Mouse (Mus musculus) forebrain, embryonic 16.5 days (tissue): ENCODE measurements around the gene Cdh15. TPM values are rescaled to one million over a fixed set of nuclear protein-coding genes. Genes with fewer than 3 reads are reported as not detected.

Source experiments
- ATAC-seq: fragments of 200-750 bp; cut with Nextera tagmentation; 2 replicates; pipeline ENCODE4 v1.8.0; 2017; ENCODE audit warnings: mild to moderate bottlenecking, moderate library complexity
- H3K27ac ChIP-seq: fragments of 300-500 bp; sonication (generic); 2 replicates; pipeline ENCODE4 v1.5.1; 2014; ENCODE audit warnings: low read length, control low read depth
- H3K27me3 ChIP-seq: fragments of 300-500 bp; sonication (generic); replicated peaks from 2 replicates; pipeline ENCODE4 v1.6.1; 2014; ENCODE audit warnings: low read length; ENCODE audit not compliant: control insufficient read depth, insufficient read depth
- H3K36me3 ChIP-seq: fragments of 300-500 bp; sonication (generic); 2 replicates; pipeline ENCODE4 v1.6.1; 2014; ENCODE audit not compliant: control insufficient read depth, insufficient read depth
- H3K4me1 ChIP-seq: fragments of 300-500 bp; sonication (generic); replicated peaks from 2 replicates; pipeline ENCODE4 v1.6.1; 2014; ENCODE audit warnings: low read length; ENCODE audit not compliant: control insufficient read depth, insufficient read depth
- H3K4me2 ChIP-seq: fragments of 300-500 bp; sonication (generic); 2 replicates; pipeline ENCODE4 v1.6.1; 2014; ENCODE audit warnings: mild to moderate bottlenecking, low read length, control low read depth
- H3K4me3 ChIP-seq: fragments of 300-500 bp; sonication (generic); replicated peaks from 2 replicates; pipeline ENCODE4 v1.5.1; 2014; ENCODE audit warnings: mild to moderate bottlenecking, low read length, control low read depth
- H3K9ac ChIP-seq: fragments of 300-500 bp; sonication (generic); replicated peaks from 2 replicates; pipeline ENCODE4 v1.6.1; 2014; ENCODE audit warnings: low read depth, low read length, control low read depth
- H3K9me3 ChIP-seq: fragments of 300-500 bp; sonication (generic); 2 replicates; pipeline ENCODE4 v1.6.1; 2016; ENCODE audit warnings: low read length; ENCODE audit not compliant: control insufficient read depth
- WGBS: fragments of 180-500 bp; shearing (Covaris S2); extraction: QIAGEN DNeasy Blood & Tissue Kit; methylation state at CpG from one replicate; pipeline ENCODE4 v1.1.7; 2014; 5-methylcytosine and 5-hydroxymethylcytosine counted together
- polyA plus RNA-seq: library from polyadenylated mRNA; unstranded; fragments of >200 nt; fragmentation: Nextera tagmentation; extraction: Ambion mirVana; gene quantifications from 2 replicates; pipeline ENCODE4 v1.2.1, GENCODE M21; 2015

Gene Cdh15
- polyA plus RNA-seq, 1 experiment from 2014 or later: 1.6 TPM

- Histone ChIP-seq H3K27me3 (no peaks in the 10 kb centered on the region), H3K4me1 (no peaks in the 10 kb centered on the region), H3K27ac (no peak overlapping the region), H3K36me3 (no peaks in the 10 kb centered on the region), H3K9me3 (no peaks in the 10 kb centered on the region), H3K4me2 (no peak overlapping the region), H3K9ac (no peak overlapping the region), H3K4me3 (no peak overlapping the region)
- 83% methylated on average over 8 of the region's 8 CpGs for WGBS
- ATAC-seq: no peak
These were observed 13.3 kb upstream of the Cdh15 start for GRCm38 (mm10) chr8:122834416-122834815.

GRCm38 (mm10) chr8:122834971-122835370 lies 12.8 kb upstream of the Cdh15 start:
- H3K9ac ChIP-seq: no peak overlapping the region
- no peak overlapping the region for H3K4me2 ChIP-seq
- H3K36me3 ChIP-seq: no peaks in the 10 kb centered on the region
- ATAC-seq: peak; percentile 52; the same call in 1 of the 2 replicates
- H3K27me3 ChIP-seq: no peaks in the 10 kb centered on the region
- no peaks in the 10 kb centered on the region for H3K4me1 ChIP-seq
- 32% methylated on average over 8 of the region's 8 CpGs for WGBS
- no peaks in the 10 kb centered on the region for H3K9me3 ChIP-seq
- H3K4me3 ChIP-seq: no peak overlapping the region
- no peak overlapping the region for H3K27ac ChIP-seq

GRCm38 (mm10) chr8:122836199-122836598 lies 11.6 kb upstream of the Cdh15 start:
- Histone ChIP-seq H3K9me3 (no peaks in the 10 kb centered on the region), H3K4me3 (no peak overlapping the region), H3K4me2 (no peak overlapping the region), H3K36me3 (no peaks in the 10 kb centered on the region), H3K4me1 (no peaks in the 10 kb centered on the region), H3K9ac (no peak overlapping the region), H3K27ac (no peak overlapping the region), H3K27me3 (no peaks in the 10 kb centered on the region)
- ATAC-seq: no peak
- 88% methylated on average over 12 of the region's 12 CpGs for WGBS

GRCm38 (mm10) chr8:122836696-122837095 lies 11.1 kb upstream of the Cdh15 start:
- ATAC-seq: no peak
- H3K4me2 ChIP-seq: no peak overlapping the region
- H3K27me3 ChIP-seq: no peaks in the 10 kb centered on the region
- H3K27ac ChIP-seq: no peak overlapping the region
- no peaks in the 10 kb centered on the region for H3K9me3 ChIP-seq
- H3K4me3 ChIP-seq: no peak overlapping the region
- H3K9ac ChIP-seq: no peak overlapping the region
- no peaks in the 10 kb centered on the region for H3K36me3 ChIP-seq
- WGBS: 96% methylated on average over 13 of the region's 13 CpGs
- H3K4me1 ChIP-seq: no peaks in the 10 kb centered on the region

- H3K4me1 ChIP-seq: peaks cover 4% of the 10 kb centered on the region
- WGBS: 76% methylated on average over 3 of the region's 3 CpGs
- no peaks in the 10 kb centered on the region for H3K9me3 ChIP-seq
- no peak for ATAC-seq
- no peak overlapping the region for H3K4me3 ChIP-seq
- no peak overlapping the region for H3K27ac ChIP-seq
- no peaks in the 10 kb centered on the region for H3K36me3 ChIP-seq
- no peaks in the 10 kb centered on the region; the same call in 1 of the 2 replicates for H3K27me3 ChIP-seq
- no peak overlapping the region for H3K9ac ChIP-seq
- H3K4me2 ChIP-seq: no peak overlapping the region
These were observed 3.6 kb upstream of the Cdh15 start for GRCm38 (mm10) chr8:122844161-122844560.

- no peak overlapping the region for H3K4me2 ChIP-seq
- no peaks in the 10 kb centered on the region; the same call in 1 of the 2 replicates for H3K27me3 ChIP-seq
- H3K27ac ChIP-seq: no peak overlapping the region
- no peaks in the 10 kb centered on the region for H3K9me3 ChIP-seq
- peaks cover 4% of the 10 kb centered on the region for H3K4me1 ChIP-seq
- ATAC-seq: no peak
- WGBS: 77% methylated on average over 4 of the region's 4 CpGs
- H3K36me3 ChIP-seq: no peaks in the 10 kb centered on the region
- H3K9ac ChIP-seq: no peak overlapping the region
- no peak overlapping the region for H3K4me3 ChIP-seq
These were observed 2.1 kb upstream of the Cdh15 start for GRCm38 (mm10) chr8:122845662-122846061.

GRCm38 (mm10) chr8:122849152-122849910 lies 1.6 kb downstream of the Cdh15 start:
- peaks cover 11% of the 10 kb centered on the region for H3K4me1 ChIP-seq
- no peaks in the 10 kb centered on the region for H3K36me3 ChIP-seq
- WGBS: 54% methylated on average over 8 of the region's 11 CpGs
- H3K4me3 ChIP-seq: no peak overlapping the region
- no peak for ATAC-seq
- H3K27ac ChIP-seq: no peak overlapping the region
- no peak overlapping the region for H3K4me2 ChIP-seq
- H3K27me3 ChIP-seq: no peaks in the 10 kb centered on the region; the same call in 1 of the 2 replicates
- no peak overlapping the region for H3K9ac ChIP-seq
- H3K9me3 ChIP-seq: no peaks in the 10 kb centered on the region

- WGBS: 61% methylated on average over 3 of the region's 3 CpGs
These were observed 3.0 kb downstream of the Cdh15 start for GRCm38 (mm10) chr8:122850641-122851240.

GRCm38 (mm10) chr8:122851692-122852545 lies 4.2 kb downstream of the Cdh15 start:
- no peak overlapping the region for H3K27ac ChIP-seq
- no peak overlapping the region for H3K9ac ChIP-seq
- 74% methylated on average over 12 of the region's 12 CpGs for WGBS
- no peaks in the 10 kb centered on the region for H3K36me3 ChIP-seq
- no peak for ATAC-seq
- no peaks in the 10 kb centered on the region; the same call in 1 of the 2 replicates for H3K27me3 ChIP-seq
- H3K9me3 ChIP-seq: no peaks in the 10 kb centered on the region
- peaks cover 11% of the 10 kb centered on the region for H3K4me1 ChIP-seq
- no peak overlapping the region for H3K4me3 ChIP-seq
- H3K4me2 ChIP-seq: no peak overlapping the region

More at GRCm38 (mm10) chr8:122850641-122851240, 3.0 kb downstream of the Cdh15 start:
- Histone ChIP-seq H3K36me3 (no peaks in the 10 kb centered on the region), H3K27me3 (no peaks in the 10 kb centered on the region; the same call in 1 of the 2 replicates), H3K27ac (no peak overlapping the region), H3K9ac (no peak overlapping the region), H3K9me3 (no peaks in the 10 kb centered on the region), H3K4me3 (no peak overlapping the region), H3K4me1 (peaks cover 11% of the 10 kb centered on the region), H3K4me2 (no peak overlapping the region)
- ATAC-seq: no peak
